Mouse (Mus musculus) testis, adult 2 months (tissue): ENCODE measurements at regions not wholly inside any gene's neighbourhood (a gene's known extent, or its start where the extent isn't known, plus 50 kb on each side); places are given as distances from the start of the nearest gene placed in this dataset.

Experiments used
- H3K27ac ChIP-seq: fragments of 200-500 bp; 2 replicates; pipeline ENCODE4 v1.5.1; 2012; ENCODE audit warnings: low read depth, low read length; ENCODE audit not compliant: control insufficient read depth, insufficient read depth
- H3K27me3 ChIP-seq: fragments of 200-500 bp; 2 replicates; pipeline ENCODE4 v1.6.1; 2012; ENCODE audit warnings: mild to moderate bottlenecking, low read length, moderate library complexity; ENCODE audit not compliant: control insufficient read depth, insufficient read depth
- H3K36me3 ChIP-seq: fragments of 200-500 bp; 2 replicates; pipeline ENCODE4 v1.6.1; 2012; ENCODE audit warnings: mild to moderate bottlenecking, low read length; ENCODE audit not compliant: control insufficient read depth, insufficient read depth
- H3K4me1 ChIP-seq: fragments of 200-500 bp; 2 replicates; pipeline ENCODE4 v1.6.1; 2012; ENCODE audit warnings: low read length; ENCODE audit not compliant: control insufficient read depth, insufficient read depth
- H3K4me3 ChIP-seq: fragments of 200-500 bp; 2 replicates; pipeline ENCODE4 v1.5.1; 2012; ENCODE audit warnings: low read depth, mild to moderate bottlenecking, low read length, moderate library complexity, mixed read lengths; ENCODE audit not compliant: control insufficient read depth
- CTCF ChIP-seq: fragments of 200-500 bp; IDR thresholded peaks from 2 replicates; pipeline ENCODE4 v1.5.1; 2012; ENCODE audit warnings: low read depth, mild to moderate bottlenecking, inconsistent platforms, low read length, moderate library complexity; ENCODE audit not compliant: control insufficient read depth, insufficient read depth, insufficient replicate concordance
- POLR2A ChIP-seq: fragments of 200-500 bp; IDR thresholded peaks from 2 replicates; pipeline ENCODE4 v1.6.1; 2012; ENCODE audit warnings: low read depth, mild to moderate bottlenecking, inconsistent platforms, low read length, moderate library complexity; ENCODE audit not compliant: control insufficient read depth

- no peak for TF ChIP-seq CTCF
- TF ChIP-seq POLR2A: no peak
- Histone ChIP-seq H3K4me1 (no peaks in the 10 kb centered on the region), H3K36me3 (no peaks in the 10 kb centered on the region), H3K4me3 (no peak overlapping the region), H3K27me3 (no peaks in the 10 kb centered on the region), H3K27ac (no peak overlapping the region)
Observed at GRCm38 (mm10) chr10:37357304-37358060, 218.8 kb upstream of the Marcks start.

GRCm38 (mm10) chr10:37349261-37349660, 210.5 kb upstream of the Marcks start:
- Histone ChIP-seq H3K27me3 (no peaks in the 10 kb centered on the region), H3K36me3 (no peaks in the 10 kb centered on the region), H3K4me3 (no peak overlapping the region), H3K4me1 (no peaks in the 10 kb centered on the region), H3K27ac (no peak overlapping the region)
- TF ChIP-seq CTCF (no peak), POLR2A (no peak)

GRCm38 (mm10) chr10:37348416-37348815, 209.7 kb upstream of the Marcks start:
- H3K27me3 ChIP-seq: no peaks in the 10 kb centered on the region
- no peaks in the 10 kb centered on the region for H3K36me3 ChIP-seq
- no peak overlapping the region for H3K27ac ChIP-seq
- no peak overlapping the region for H3K4me3 ChIP-seq
- H3K4me1 ChIP-seq: no peaks in the 10 kb centered on the region
- TF ChIP-seq POLR2A: no peak
- TF ChIP-seq CTCF: no peak

GRCm38 (mm10) chr10:37347661-37348060, 208.9 kb upstream of the Marcks start:
- no peak for TF ChIP-seq CTCF
- no peak for TF ChIP-seq POLR2A
- Histone ChIP-seq H3K27ac (no peak overlapping the region), H3K36me3 (no peaks in the 10 kb centered on the region), H3K27me3 (no peaks in the 10 kb centered on the region), H3K4me1 (no peaks in the 10 kb centered on the region), H3K4me3 (no peak overlapping the region)

- Histone ChIP-seq H3K4me1 (no peaks in the 10 kb centered on the region), H3K27ac (no peak overlapping the region), H3K27me3 (no peaks in the 10 kb centered on the region), H3K4me3 (no peak overlapping the region), H3K36me3 (no peaks in the 10 kb centered on the region)
- no peak for TF ChIP-seq CTCF
- TF ChIP-seq POLR2A: no peak
Observed at GRCm38 (mm10) chr10:37342675-37343074, 204.0 kb upstream of the Marcks start.

- TF ChIP-seq CTCF (no peak), POLR2A (no peak)
- no peak overlapping the region for H3K27ac ChIP-seq
Observed at GRCm38 (mm10) chr10:37339658-37340057, 200.9 kb upstream of the Marcks start.

GRCm38 (mm10) chr10:37338073-37338912, 199.6 kb upstream of the Marcks start:
- no peaks in the 10 kb centered on the region for H3K27me3 ChIP-seq
- no peak overlapping the region for H3K4me3 ChIP-seq
- H3K27ac ChIP-seq: no peak overlapping the region

More at GRCm38 (mm10) chr10:37339658-37340057, 200.9 kb upstream of the Marcks start:
- Histone ChIP-seq H3K27me3 (no peaks in the 10 kb centered on the region), H3K4me3 (no peak overlapping the region), H3K36me3 (no peaks in the 10 kb centered on the region), H3K4me1 (no peaks in the 10 kb centered on the region)

More at GRCm38 (mm10) chr10:37338073-37338912, 199.6 kb upstream of the Marcks start:
- H3K4me1 ChIP-seq: no peaks in the 10 kb centered on the region
- TF ChIP-seq CTCF (no peak), POLR2A (no peak)
- H3K36me3 ChIP-seq: no peaks in the 10 kb centered on the region
